Mouse (Mus musculus) hindbrain, embryonic 11.5 days (tissue): ENCODE measurements around the gene Llcfc1. TPM values are rescaled to one million over a fixed set of nuclear protein-coding genes. Genes with fewer than 3 reads are reported as not detected.

Experiments
- ATAC-seq: fragments of 200-750 bp; cut with Nextera tagmentation; 2 replicates; pipeline ENCODE4 v1.8.0; 2017; ENCODE audit warnings: mild to moderate bottlenecking, moderate TSS enrichment, moderate library complexity; ENCODE audit not compliant: low FRiP score
- DNase-seq: peaks from one replicate; pipeline ENCODE4 v3.0.0-alpha.2; 2015; ENCODE audit warnings: low spot score
- H3K27ac ChIP-seq: fragments of 300-500 bp; sonication (generic); 2 replicates; pipeline ENCODE4 v1.5.1; 2014; ENCODE audit warnings: mild to moderate bottlenecking, low read depth, low read length
- H3K27me3 ChIP-seq: fragments of 300-500 bp; sonication (generic); 2 replicates; pipeline ENCODE4 v1.6.1; 2014; ENCODE audit warnings: mild to moderate bottlenecking, low read length, moderate library complexity, mixed read lengths; ENCODE audit not compliant: control insufficient read depth, insufficient read depth
- H3K36me3 ChIP-seq: fragments of 300-500 bp; sonication (generic); 2 replicates; pipeline ENCODE4 v1.6.1; 2014; ENCODE audit warnings: mild to moderate bottlenecking, low read length, moderate library complexity, mixed read lengths; ENCODE audit not compliant: control insufficient read depth, insufficient read depth
- H3K4me1 ChIP-seq: fragments of 300-500 bp; sonication (generic); replicated peaks from 2 replicates; pipeline ENCODE4 v1.6.1; 2014; ENCODE audit warnings: low read length, mixed read lengths; ENCODE audit not compliant: control insufficient read depth, insufficient read depth
- H3K4me2 ChIP-seq: fragments of 300-500 bp; sonication (generic); replicated peaks from 2 replicates; pipeline ENCODE4 v1.6.1; 2014; ENCODE audit warnings: mild to moderate bottlenecking, low read depth, low read length
- H3K4me3 ChIP-seq: fragments of 300-500 bp; sonication (generic); 2 replicates; pipeline ENCODE4 v1.5.1; 2014; ENCODE audit warnings: low read depth, low read length
- H3K9ac ChIP-seq: fragments of 300-500 bp; sonication (generic); 2 replicates; pipeline ENCODE4 v1.6.1; 2014; ENCODE audit warnings: low read depth, low read length
- H3K9me3 ChIP-seq: fragments of 300-500 bp; sonication (generic); 2 replicates; pipeline ENCODE4 v1.6.1; 2016; ENCODE audit warnings: low read length; ENCODE audit not compliant: control insufficient read depth
- WGBS: fragments of 180-500 bp; shearing (Covaris S2); extraction: QIAGEN DNeasy Blood & Tissue Kit; methylation state at CpG from one replicate; pipeline ENCODE4 v1.1.7; 2014; 5-methylcytosine and 5-hydroxymethylcytosine counted together
- polyA plus RNA-seq: library from polyadenylated mRNA; unstranded; fragments of >200 nt; fragmentation: Nextera tagmentation; extraction: Ambion mirVana; gene quantifications from 2 replicates; pipeline ENCODE4 v1.2.1, GENCODE M21; 2014

Llcfc1 gene
- polyA plus RNA-seq, 1 experiment from 2014 or later: not detected

- no peak for DNase-seq
- H3K9ac ChIP-seq: no peak overlapping the region
Observed at GRCm38 (mm10) chr6:41721430-41721829, 37.2 kb downstream of the Llcfc1 start.

GRCm38 (mm10) chr6:41727989-41728609, 43.9 kb downstream of the Llcfc1 start:
- ATAC-seq: no peak
- H3K27me3 ChIP-seq: no peaks in the 10 kb centered on the region

More at GRCm38 (mm10) chr6:41721430-41721829, 37.2 kb downstream of the Llcfc1 start:
- Histone ChIP-seq H3K36me3 (no peaks in the 10 kb centered on the region), H3K27me3 (no peaks in the 10 kb centered on the region), H3K4me3 (no peak overlapping the region), H3K4me2 (no peak overlapping the region), H3K4me1 (no peaks in the 10 kb centered on the region), H3K27ac (no peak overlapping the region), H3K9me3 (no peaks in the 10 kb centered on the region)
- WGBS: 83% methylated on average over 2 of the region's 2 CpGs
- no peak for ATAC-seq

DNA sequence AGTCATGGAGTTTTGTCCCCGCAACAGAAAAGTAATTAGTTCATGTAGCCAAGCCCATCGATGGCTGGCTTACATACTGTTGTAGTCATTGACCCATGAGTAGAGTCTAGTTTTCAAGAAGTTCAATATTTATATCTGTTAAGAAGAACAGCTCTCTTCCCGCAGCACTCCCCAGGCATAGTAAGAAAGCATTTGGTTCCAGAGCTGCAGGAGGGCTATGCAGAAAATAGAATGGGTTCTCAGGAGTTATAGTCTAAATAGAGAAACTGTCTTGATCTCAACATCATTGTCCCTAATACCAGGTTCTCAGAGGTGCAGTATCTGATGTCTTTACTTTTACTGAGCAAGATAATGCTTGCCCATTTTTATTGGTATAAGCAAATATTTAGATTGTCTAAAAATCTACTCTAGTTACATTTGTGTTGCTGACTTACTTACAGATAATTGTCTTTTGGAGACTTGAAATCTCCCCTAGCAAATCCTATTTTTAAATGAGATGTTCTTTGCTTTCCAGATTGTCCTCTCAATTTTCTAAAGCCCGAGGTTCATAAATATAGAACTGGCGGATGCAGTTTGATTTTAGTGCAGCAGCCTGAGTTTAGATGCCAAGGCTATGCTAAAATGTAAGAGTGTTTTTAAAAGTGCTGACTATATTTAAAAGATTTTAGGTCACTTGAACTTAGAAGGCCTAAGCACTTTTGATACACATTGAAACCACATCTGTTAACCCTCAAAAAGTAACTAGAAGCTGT, 50.7 kb downstream of the Llcfc1 start:
- 90% methylated on average over 5 of the region's 5 CpGs for WGBS
- no peak for DNase-seq
- H3K4me2 ChIP-seq: no peak overlapping the region
- H3K4me1 ChIP-seq: no peaks in the 10 kb centered on the region
- H3K9ac ChIP-seq: no peak overlapping the region
- H3K9me3 ChIP-seq: no peaks in the 10 kb centered on the region
- H3K4me3 ChIP-seq: no peak overlapping the region
- no peaks in the 10 kb centered on the region for H3K27me3 ChIP-seq
- ATAC-seq: no peak
- no peaks in the 10 kb centered on the region for H3K36me3 ChIP-seq
- H3K27ac ChIP-seq: no peak overlapping the region

More at GRCm38 (mm10) chr6:41727989-41728609, 43.9 kb downstream of the Llcfc1 start:
- DNase-seq: no peak
- Histone ChIP-seq H3K4me2 (no peak overlapping the region), H3K9ac (no peak overlapping the region), H3K4me1 (no peaks in the 10 kb centered on the region), H3K9me3 (no peaks in the 10 kb centered on the region), H3K4me3 (no peak overlapping the region), H3K36me3 (no peaks in the 10 kb centered on the region), H3K27ac (no peak overlapping the region)
- 90% methylated on average over 1 of the region's 1 CpGs for WGBS

Other genes starting within 250 kb of the Llcfc1 start
- gene Gm10334, start 238.3 kb upstream of the Llcfc1 start, polyA plus RNA-seq: 0.22 and 0.69 TPM in 2 replicates
- gene Prss1, start 225.5 kb upstream of the Llcfc1 start, polyA plus RNA-seq: not detected in 2 replicates
- gene Prss2, start 162.6 kb upstream of the Llcfc1 start, polyA plus RNA-seq: not detected in 2 replicates
- gene Ephb6, start 78.9 kb upstream of the Llcfc1 start, polyA plus RNA-seq: 8.8 and 8.9 TPM in 2 replicates
- 0.34 and 0.43 TPM in 2 replicates for gene Trpv6, start 48.0 kb upstream of the Llcfc1 start, polyA plus RNA-seq
- gene Trpv5, start 3.7 kb upstream of the Llcfc1 start, polyA plus RNA-seq: not detected in 2 replicates
- 9.2 and 10.0 TPM in 2 replicates for gene Kel, start 19.9 kb downstream of the Llcfc1 start, polyA plus RNA-seq
- not detected in 2 replicates for gene Olfr459, start 90.7 kb downstream of the Llcfc1 start, polyA plus RNA-seq
- not detected in 2 replicates for gene Pip, start 163.1 kb downstream of the Llcfc1 start, polyA plus RNA-seq
- not detected in 2 replicates for gene Sval2, start 168.6 kb downstream of the Llcfc1 start, polyA plus RNA-seq